Mouse (Mus musculus): ENCODE data around the gene Usp13. TPM values are rescaled to one million over a fixed set of nuclear protein-coding genes. Genes with fewer than 3 reads are reported as not detected.

Gene Usp13
- polyA plus RNA-seq, 1 experiment: 1.2 TPM

- no peaks in the 10 kb centered on the region for H3K36me3 ChIP-seq (ENCODE audit: control insufficient read depth, insufficient read depth, low read length)
- TF ChIP-seq CTCF (conservative IDR thresholded peaks at IDR 0.05; ENCODE audit: insufficient read depth, insufficient read length, low read depth, low read length): no peak
- no peak for TF ChIP-seq POLR2A (IDR thresholded peaks at IDR 0.05; ENCODE audit: low read depth, low read length)
- no peak overlapping the region for H3K4me3 ChIP-seq (ENCODE audit: insufficient read depth, low read depth, low read length)
- H3K4me1 ChIP-seq (ENCODE audit: control insufficient read depth, insufficient read depth, low read length): no peaks in the 10 kb centered on the region
- WGBS: 62% methylated on average over 6 of the region's 6 CpGs
- no peak overlapping the region for H3K27ac ChIP-seq (ENCODE audit: insufficient read depth, low read depth, low read length)
- no peaks in the 10 kb centered on the region for H3K27me3 ChIP-seq (replicated peaks; ENCODE audit: control insufficient read depth, insufficient read depth, low read length)
- no peak for DNase-seq
Measured at GRCm38 (mm10) chr3:32979238-32979637, 161.9 kb downstream of the Usp13 start.

- DNase-seq: no peak
- H3K4me3 ChIP-seq (ENCODE audit: insufficient read depth, low read depth, low read length): no peak overlapping the region
- no peaks in the 10 kb centered on the region for H3K36me3 ChIP-seq (ENCODE audit: control insufficient read depth, insufficient read depth, low read length)
- WGBS: 57% methylated on average over 4 of the region's 4 CpGs
- H3K27me3 ChIP-seq (replicated peaks; ENCODE audit: control insufficient read depth, insufficient read depth, low read length): no peaks in the 10 kb centered on the region
- TF ChIP-seq POLR2A (IDR thresholded peaks at IDR 0.05; ENCODE audit: low read depth, low read length): no peak
- TF ChIP-seq CTCF (conservative IDR thresholded peaks at IDR 0.05; ENCODE audit: insufficient read depth, insufficient read length, low read depth, low read length): no peak
- H3K4me1 ChIP-seq (ENCODE audit: control insufficient read depth, insufficient read depth, low read length): no peaks in the 10 kb centered on the region
- no peak overlapping the region for H3K27ac ChIP-seq (ENCODE audit: insufficient read depth, low read depth, low read length)
Measured at GRCm38 (mm10) chr3:32979981-32980380, 162.6 kb downstream of the Usp13 start.

GRCm38 (mm10) chr3:32985141-32985540 lies 167.8 kb downstream of the Usp13 start:
- H3K4me1 ChIP-seq (ENCODE audit: control insufficient read depth, insufficient read depth, low read length): no peaks in the 10 kb centered on the region
- no peak for DNase-seq
- no peak for TF ChIP-seq POLR2A (IDR thresholded peaks at IDR 0.05; ENCODE audit: low read depth, low read length)
- TF ChIP-seq CTCF (conservative IDR thresholded peaks at IDR 0.05; ENCODE audit: insufficient read depth, insufficient read length, low read depth, low read length): no peak
- no peaks in the 10 kb centered on the region for H3K36me3 ChIP-seq (ENCODE audit: control insufficient read depth, insufficient read depth, low read length)
- WGBS: 48% methylated on average over 3 of the region's 3 CpGs
- H3K4me3 ChIP-seq (ENCODE audit: insufficient read depth, low read depth, low read length): no peak overlapping the region
- no peaks in the 10 kb centered on the region for H3K27me3 ChIP-seq (replicated peaks; ENCODE audit: control insufficient read depth, insufficient read depth, low read length)
- no peak overlapping the region for H3K27ac ChIP-seq (ENCODE audit: insufficient read depth, low read depth, low read length)

Other genes starting within 250 kb of the Usp13 start
- gene Gnb4, start 201.0 kb upstream of the Usp13 start, polyA plus RNA-seq (2012; rRNA removed): 13.6 and 16.0 TPM in 2 replicates
- gene Actl6a, start 111.2 kb upstream of the Usp13 start, polyA plus RNA-seq (2012; rRNA removed): 15.4 and 17.8 TPM in 2 replicates
- 450 and 540 TPM in 2 replicates for gene Ndufb5, start 80.6 kb upstream of the Usp13 start, polyA plus RNA-seq (2012; rRNA removed)
- gene Mrpl47, start 79.9 kb upstream of the Usp13 start, polyA plus RNA-seq (2012; rRNA removed): 3.7 and 4.4 TPM in 2 replicates

All from kidney, adult 2 months (tissue).